Mouse (Mus musculus): ENCODE measurements around the gene Dazap1. TPM values are rescaled to one million over a fixed set of nuclear protein-coding genes. Genes with fewer than 3 reads are reported as not detected.
"Not testable (repeated sequence)": the region's sequence is repeated elsewhere in the genome, so short reads cannot be mapped to it uniquely, and the experiment has no call there.

Dazap1 gene
- total RNA-seq (2017), result 83.8 and 93.6 TPM in 2 replicates

DNA sequence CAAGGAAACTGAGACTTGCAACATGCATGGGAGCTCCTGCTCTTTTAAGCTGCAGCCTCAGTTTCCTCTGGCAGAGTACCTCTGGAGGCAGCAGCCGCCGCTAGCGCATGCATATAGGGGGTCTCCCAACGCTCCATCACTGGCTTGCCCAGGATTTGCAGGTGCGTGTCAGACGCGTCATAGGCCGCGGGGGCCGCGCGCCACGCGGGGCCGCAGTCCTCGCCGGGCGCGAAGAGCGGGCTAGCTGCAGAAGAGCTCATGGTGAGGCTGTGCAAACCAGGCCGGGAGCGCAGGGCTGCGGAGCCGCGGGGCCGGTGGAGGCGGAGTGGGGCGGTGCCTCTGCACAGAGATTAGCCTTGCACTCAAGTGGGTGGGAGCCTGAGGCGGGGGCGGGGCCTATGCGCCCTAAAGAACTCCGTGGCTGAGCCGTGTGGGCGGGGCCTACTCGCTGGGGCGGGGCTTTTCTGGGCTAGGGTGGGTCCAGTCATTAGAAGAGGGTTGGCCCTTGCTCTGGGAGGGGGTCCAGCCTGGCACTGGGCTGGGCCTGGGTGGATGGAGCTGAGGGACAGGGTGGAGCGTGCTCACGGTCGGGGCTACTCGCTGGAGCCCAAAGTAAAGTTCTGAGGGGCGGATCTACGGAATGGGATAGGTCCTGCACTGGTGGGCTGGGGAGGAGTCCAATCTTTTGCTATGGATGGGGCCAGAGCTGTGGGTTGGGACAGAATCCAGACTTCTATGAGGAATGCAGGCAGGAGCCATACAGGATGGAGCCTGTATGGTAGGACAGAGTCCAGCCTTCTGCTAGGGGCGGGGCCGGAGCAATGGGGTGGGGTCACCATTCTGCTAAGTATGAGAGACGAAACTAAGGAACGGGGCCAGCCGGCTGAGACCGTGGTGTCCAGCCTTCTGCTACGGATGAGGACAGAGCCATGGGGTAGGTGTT is at the start of gene Dazap1, which contains the start of gene Gamt:
Dazap1 (plus strand) TSS at position 845 of the 943 bp plus-strand sequence.
Gamt (minus strand) TSS at position 371 of the 943 bp plus-strand sequence.
- peak; percentile 43 for ATAC-seq (ENCODE audit: extremely low read depth, insufficient number of reproducible peaks, low FRiP score, poor library complexity, severe bottlenecking)

DNA sequence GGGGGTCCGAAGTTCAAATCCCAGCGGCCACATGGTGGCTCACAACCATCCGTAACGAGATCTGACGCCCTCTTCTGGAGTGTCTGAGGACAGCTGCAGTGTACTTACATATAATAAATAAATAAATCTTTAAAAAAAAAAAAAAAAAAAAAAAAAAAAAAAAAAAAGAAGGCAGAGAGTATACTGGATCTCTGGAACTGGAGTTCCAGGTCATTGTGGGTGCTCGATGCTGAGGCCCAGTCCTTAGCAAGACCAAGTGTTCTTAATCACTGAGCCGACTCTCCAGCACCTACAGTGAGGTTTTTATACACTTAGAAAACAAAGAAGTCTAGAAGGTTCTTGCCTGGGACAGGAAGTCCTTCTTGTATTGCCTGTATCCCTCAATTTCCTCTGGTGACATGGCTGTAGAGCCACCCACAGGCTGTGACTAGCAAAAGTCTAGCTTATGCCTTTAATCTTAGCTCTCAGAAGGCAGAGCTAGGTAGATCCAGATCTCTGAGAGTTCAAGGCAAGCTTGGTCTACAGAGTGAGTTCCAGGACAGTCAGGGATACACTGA is 49.7 kb upstream of the Dazap1 start:
- ATAC-seq (ENCODE audit: extremely low read depth, insufficient number of reproducible peaks, low FRiP score, poor library complexity, severe bottlenecking), result not testable (repeated sequence)

DNA sequence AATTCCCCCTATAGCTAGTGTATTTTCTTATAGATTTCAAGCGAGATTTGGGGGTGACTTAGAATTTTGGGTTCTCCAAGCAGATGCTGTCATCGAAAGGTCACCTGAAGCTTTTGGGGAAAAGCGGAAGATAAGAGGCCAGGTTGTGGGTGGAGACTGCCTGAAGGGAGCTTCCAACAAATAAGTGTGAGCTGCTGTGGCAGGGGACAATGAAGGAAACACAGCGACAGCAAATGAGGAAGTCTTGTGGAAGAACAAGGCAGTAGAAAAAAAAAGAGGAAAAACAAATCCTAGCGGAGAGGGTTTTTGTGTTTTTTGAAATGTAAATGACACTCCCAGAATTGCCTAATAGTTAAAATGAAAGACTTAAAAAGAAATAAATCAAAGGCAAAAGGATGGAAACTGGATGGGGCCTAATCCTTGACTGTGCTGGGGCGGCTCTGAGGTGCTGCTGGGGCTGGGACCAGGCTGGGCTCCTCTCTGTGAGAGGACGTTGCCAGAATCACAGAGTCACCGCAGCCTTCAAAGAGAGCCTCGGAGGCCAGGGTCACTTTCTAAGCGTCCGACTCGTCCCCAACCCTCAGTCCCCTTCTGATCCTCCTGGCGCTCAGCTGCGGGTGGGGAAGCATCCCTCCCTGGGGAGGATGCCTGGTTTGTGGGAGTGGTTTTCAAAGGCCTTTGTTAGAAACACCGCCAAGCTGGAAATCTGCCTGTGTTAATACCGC is 46.1 kb upstream of the Dazap1 start:
- no peak for ATAC-seq (ENCODE audit: extremely low read depth, insufficient number of reproducible peaks, low FRiP score, poor library complexity, severe bottlenecking)

- ATAC-seq (ENCODE audit: extremely low read depth, insufficient number of reproducible peaks, low FRiP score, poor library complexity, severe bottlenecking), result no peak
Measured at GRCm38 (mm10) chr10:80220676-80221075, 40.6 kb upstream of the Dazap1 start.

GRCm38 (mm10) chr10:80223137-80223536 is 38.1 kb upstream of the Dazap1 start:
- ATAC-seq (ENCODE audit: extremely low read depth, insufficient number of reproducible peaks, low FRiP score, poor library complexity, severe bottlenecking), result not testable (repeated sequence)

DNA sequence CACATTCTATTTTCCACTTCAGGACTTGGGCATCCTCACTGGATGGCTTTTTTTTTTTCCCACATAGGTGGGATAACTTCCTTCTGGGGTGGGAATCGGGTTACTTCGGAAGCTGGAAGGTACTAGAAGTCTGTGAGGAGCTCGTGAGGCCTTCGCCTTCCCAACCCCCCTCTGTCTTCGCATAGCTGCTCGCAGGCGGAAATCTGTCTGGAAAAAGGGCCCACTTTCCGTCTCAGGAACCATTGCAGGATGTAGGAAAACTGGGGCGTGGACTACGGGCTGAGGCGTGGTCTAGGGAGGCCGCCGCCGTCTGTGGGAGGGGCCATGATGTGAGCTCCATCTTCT is 35.2 kb upstream of the Dazap1 start:
- no peak for ATAC-seq (ENCODE audit: extremely low read depth, insufficient number of reproducible peaks, low FRiP score, poor library complexity, severe bottlenecking)

- peak; percentile 90 for ATAC-seq (ENCODE audit: extremely low read depth, insufficient number of reproducible peaks, low FRiP score, poor library complexity, severe bottlenecking)
Measured at GRCm38 (mm10) chr10:80226416-80227165, 34.7 kb upstream of the Dazap1 start, which contains the start of gene Mum1. TSS of gene Mum1 (plus strand) at chr10:80226434.

- no peak for ATAC-seq (ENCODE audit: extremely low read depth, insufficient number of reproducible peaks, low FRiP score, poor library complexity, severe bottlenecking)
Measured at GRCm38 (mm10) chr10:80227166-80227539, 34.1 kb upstream of the Dazap1 start.

GRCm38 (mm10) chr10:80227877-80228775 is 33.2 kb upstream of the Dazap1 start:
- no peak for ATAC-seq (ENCODE audit: extremely low read depth, insufficient number of reproducible peaks, low FRiP score, poor library complexity, severe bottlenecking)

DNA sequence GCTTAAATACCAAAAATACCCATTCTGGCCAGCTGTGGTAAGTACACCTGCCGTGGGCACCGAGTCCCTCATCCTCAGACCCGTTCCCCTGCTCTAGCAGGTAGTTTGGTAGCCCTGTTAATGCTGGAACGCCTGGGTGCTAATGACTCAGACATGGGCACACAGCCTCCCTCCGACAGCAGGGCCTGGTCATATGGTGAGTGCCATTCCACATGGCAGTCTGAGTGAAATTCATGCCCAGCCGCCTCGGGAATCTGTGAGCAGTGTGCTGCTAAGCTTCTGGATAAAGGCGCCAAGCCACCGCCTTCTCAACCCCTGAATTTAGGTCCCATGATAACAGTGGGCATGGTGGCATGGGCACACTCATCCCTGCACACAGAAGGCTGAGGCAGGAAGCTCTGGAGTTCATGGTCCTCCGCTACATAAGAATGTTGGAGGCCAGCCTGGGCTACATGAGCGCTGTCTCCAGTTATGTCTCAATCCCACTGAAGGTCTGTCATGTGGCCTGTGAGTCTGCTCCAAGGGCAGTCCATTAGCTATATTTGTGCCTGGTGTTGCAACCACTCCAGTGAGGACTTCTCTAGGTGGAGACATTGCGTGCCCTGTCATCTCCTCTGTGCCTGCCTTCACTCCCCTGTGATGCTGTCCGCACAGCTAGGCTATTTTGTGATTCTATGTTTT is 25.0 kb upstream of the Dazap1 start:
- no peak for ATAC-seq (ENCODE audit: extremely low read depth, insufficient number of reproducible peaks, low FRiP score, poor library complexity, severe bottlenecking)

GRCm38 (mm10) chr10:80237020-80237419 is 24.3 kb upstream of the Dazap1 start:
- ATAC-seq (ENCODE audit: extremely low read depth, insufficient number of reproducible peaks, low FRiP score, poor library complexity, severe bottlenecking), result no peak

- ATAC-seq (ENCODE audit: extremely low read depth, insufficient number of reproducible peaks, low FRiP score, poor library complexity, severe bottlenecking), result no peak
Measured at GRCm38 (mm10) chr10:80238306-80238705, 23.0 kb upstream of the Dazap1 start.

- no peak for ATAC-seq (ENCODE audit: extremely low read depth, insufficient number of reproducible peaks, low FRiP score, poor library complexity, severe bottlenecking)
Measured at GRCm38 (mm10) chr10:80239791-80240190, 21.5 kb upstream of the Dazap1 start.

DNA sequence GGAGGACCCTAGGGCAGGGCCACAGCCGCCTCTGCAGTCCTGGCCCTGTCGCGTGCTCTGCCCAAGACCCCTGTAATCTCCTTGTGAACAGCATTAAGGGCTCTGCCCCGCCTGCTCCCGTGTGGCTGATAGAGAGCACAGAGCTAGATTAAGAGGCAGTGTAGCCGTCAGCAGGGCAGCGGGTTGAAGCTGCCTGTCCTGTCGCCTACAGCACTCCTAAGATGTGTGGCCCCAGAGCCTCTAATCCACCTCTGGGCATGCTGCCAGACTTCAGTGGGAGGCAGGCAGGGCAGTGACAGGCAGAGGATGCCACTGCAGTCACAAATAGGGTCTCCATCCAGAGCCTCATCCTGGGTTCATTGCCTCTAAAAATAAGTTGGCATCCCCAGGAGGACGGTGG is 19.2 kb upstream of the Dazap1 start:
- ATAC-seq (ENCODE audit: extremely low read depth, insufficient number of reproducible peaks, low FRiP score, poor library complexity, severe bottlenecking), result no peak

DNA sequence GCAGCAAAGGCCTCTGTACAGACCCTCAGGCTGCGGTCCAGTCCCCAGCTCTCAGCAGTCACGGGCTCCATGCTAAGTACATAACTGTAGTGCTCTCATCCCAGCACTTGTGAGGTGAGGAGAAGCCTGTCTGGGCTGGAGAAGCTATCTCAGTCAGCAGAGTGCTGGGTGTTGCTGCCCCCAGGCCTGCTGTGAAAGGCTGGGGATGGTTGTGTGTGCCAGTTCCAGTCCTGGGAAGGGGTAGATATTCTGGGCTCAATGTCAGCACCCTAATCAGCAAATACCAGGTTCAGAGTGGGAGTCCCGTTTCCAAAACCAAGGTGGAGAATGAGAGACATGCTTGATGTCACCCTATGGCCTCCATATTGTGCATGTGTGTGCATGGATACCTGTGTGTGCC is 18.7 kb upstream of the Dazap1 start:
- ATAC-seq (ENCODE audit: extremely low read depth, insufficient number of reproducible peaks, low FRiP score, poor library complexity, severe bottlenecking), result no peak

DNA sequence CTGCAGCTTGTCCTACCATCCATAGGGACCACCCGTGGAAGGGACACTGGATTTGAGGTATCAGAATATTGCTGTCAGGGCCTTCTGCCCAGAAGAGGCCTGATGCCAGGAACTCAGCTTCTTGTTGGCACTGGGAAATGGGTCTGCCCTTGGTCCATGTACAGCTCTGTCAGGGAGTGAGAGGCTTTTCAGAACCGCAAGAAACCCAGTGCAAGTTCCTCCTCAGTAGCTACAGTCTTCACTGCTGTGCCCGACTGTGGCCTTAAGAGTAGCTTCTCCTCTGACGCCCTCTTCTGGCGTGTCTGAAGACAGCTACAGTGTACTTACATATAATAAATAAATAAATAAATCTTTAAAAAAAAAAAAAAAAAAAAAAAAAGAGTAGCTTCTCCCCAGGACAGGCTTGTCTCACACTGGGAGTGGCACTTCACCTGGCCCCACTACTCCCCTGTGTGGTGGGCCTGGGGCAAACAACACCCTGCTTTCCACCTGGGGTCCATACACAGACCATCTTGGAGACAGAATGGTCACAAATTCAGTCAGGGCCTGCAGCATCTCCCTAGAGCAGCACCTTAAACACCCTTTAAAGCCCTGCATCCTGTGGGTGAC is 16.4 kb upstream of the Dazap1 start:
- ATAC-seq (ENCODE audit: extremely low read depth, insufficient number of reproducible peaks, low FRiP score, poor library complexity, severe bottlenecking), result no peak

- ATAC-seq (ENCODE audit: extremely low read depth, insufficient number of reproducible peaks, low FRiP score, poor library complexity, severe bottlenecking), result peak; percentile 31; the same call in 1 of the 2 replicates
Measured at GRCm38 (mm10) chr10:80245600-80245999, 15.7 kb upstream of the Dazap1 start.

Measured in neutrophil, adult 5-6 weeks (primary cell).